Mouse (Mus musculus) liver, embryonic 14.5 days (tissue): ENCODE measurements around the gene Tmem94. TPM values are rescaled to one million over a fixed set of nuclear protein-coding genes. Genes with fewer than 3 reads are reported as not detected.

Experiments used
- ATAC-seq: fragments of 200-750 bp; cut with Nextera tagmentation; 2 replicates; pipeline ENCODE4 v1.8.0; 2017; ENCODE audit warnings: moderate number of reproducible peaks, mild to moderate bottlenecking, moderate library complexity; ENCODE audit not compliant: insufficient read depth
- DNase-seq, 3 experiments: peaks; one replicate each; pipeline ENCODE4 v3.0.0-alpha.2; 2012 to 2013; ENCODE audit warnings: low read depth in 3 of 3, low spot score in 3 of 3
- H3K27ac ChIP-seq: fragments of 300-500 bp; sonication (generic); 2 replicates; pipeline ENCODE4 v1.5.1; 2014; ENCODE audit warnings: moderate library complexity, mild to moderate bottlenecking, control low read depth, inconsistent platforms
- H3K27me3 ChIP-seq: fragments of 300-500 bp; sonication (generic); 2 replicates; pipeline ENCODE4 v1.6.1; 2014; ENCODE audit warnings: mild to moderate bottlenecking, low read length, moderate library complexity; ENCODE audit not compliant: control insufficient read depth, insufficient read depth
- H3K36me3 ChIP-seq: fragments of 300-500 bp; sonication (generic); replicated peaks from 2 replicates; pipeline ENCODE4 v1.6.1; 2014; ENCODE audit warnings: low read depth; ENCODE audit not compliant: control insufficient read depth, insufficient read depth
- H3K4me1 ChIP-seq, 2 experiments: fragments of 200-500 bp in 1 of 2; fragments of 300-500 bp in 1 of 2; sonication (generic) in 1 of 2; replicated peaks; 2 replicates each; pipeline ENCODE4 v1.6.1; 2012 to 2014; ENCODE audit warnings: antibody characterized with exemption in 1 of 2, inconsistent platforms in 1 of 2, low read length in 1 of 2; ENCODE audit not compliant: control insufficient read depth in 2 of 2, insufficient read depth in 2 of 2
- H3K4me2 ChIP-seq: fragments of 300-500 bp; sonication (generic); 2 replicates; pipeline ENCODE4 v1.6.1; 2014; ENCODE audit warnings: low read depth, mild to moderate bottlenecking, control low read depth, moderate library complexity
- H3K4me3 ChIP-seq, 2 experiments: fragments of 200-500 bp in 1 of 2; fragments of 300-500 bp in 1 of 2; sonication (generic) in 1 of 2; 2 replicates each; pipeline ENCODE4 v1.5.1; 2012 to 2014; ENCODE audit warnings: low read depth in 2 of 2, low read length in 2 of 2, mild to moderate bottlenecking in 2 of 2, control low read depth in 1 of 2, inconsistent platforms in 1 of 2, moderate library complexity in 1 of 2; ENCODE audit not compliant: insufficient read depth in 1 of 2
- H3K9ac ChIP-seq: fragments of 300-500 bp; sonication (generic); replicated peaks from 2 replicates; pipeline ENCODE4 v1.6.1; 2014; ENCODE audit warnings: mild to moderate bottlenecking, control low read depth, moderate library complexity
- H3K9me3 ChIP-seq: fragments of 300-500 bp; sonication (generic); 2 replicates; pipeline ENCODE4 v1.6.1; 2016; ENCODE audit warnings: low read length, mixed read lengths; ENCODE audit not compliant: control insufficient read depth
- CTCF ChIP-seq: IDR thresholded peaks from 2 replicates; pipeline ENCODE4 v1.5.1; 2016; ENCODE audit warnings: antibody characterized with exemption, low read depth, control low read depth
- EP300 ChIP-seq: IDR thresholded peaks from 2 replicates; pipeline ENCODE4 v1.6.1; 2016; ENCODE audit warnings: antibody characterized with exemption, low read depth
- WGBS: fragments of 180-500 bp; shearing (Covaris S2); extraction: QIAGEN DNeasy Blood & Tissue Kit; methylation state at CpG from one replicate; pipeline ENCODE4 v1.1.7; 2014; ENCODE audit not compliant: insufficient replicate concordance; 5-methylcytosine and 5-hydroxymethylcytosine counted together
- polyA plus RNA-seq, 2 experiments: library from polyadenylated mRNA; depleted of rRNA in 1 of 2; stranded (reverse) in 1 of 2; unstranded in 1 of 2; fragments of >200 nt; fragmentation: Nextera tagmentation in 1 of 2; extraction: Ambion mirVana in 1 of 2; gene quantifications; 2 replicates each; pipeline versions ENCODE4 v1.2.1 to v1.2.3; 2012 to 2014

The Tmem94 gene
- polyA plus RNA-seq, 2 experiments: 3.7 to 11.0 TPM

- Histone ChIP-seq H3K27me3 (no peaks in the 10 kb centered on the region), H3K4me3 (no peak overlapping the region), H3K4me2 (no peak overlapping the region), H3K9me3 (no peaks in the 10 kb centered on the region), H3K36me3 (no peaks in the 10 kb centered on the region), H3K27ac (no peak overlapping the region), H3K4me1 (0 out of 4 replicates have a peak, but pooled peaks cover 0 to 2% of the 10 kb centered on the region in 2 experiments), H3K9ac (no peak overlapping the region)
- TF ChIP-seq EP300: no peak
- TF ChIP-seq CTCF: no peak
- ATAC-seq (no peak), DNase-seq (no peak)
- WGBS: 67% methylated on average over 2 of the region's 2 CpGs
These were observed 42.0 kb upstream of the Tmem94 start for GRCm38 (mm10) chr11:115723231-115723630.

- Histone ChIP-seq H3K9me3 (no peaks in the 10 kb centered on the region), H3K36me3 (no peaks in the 10 kb centered on the region), H3K27me3 (no peaks in the 10 kb centered on the region), H3K4me3 (no peak overlapping the region), H3K27ac (no peak overlapping the region), H3K4me2 (no peak overlapping the region), H3K9ac (no peak overlapping the region), H3K4me1 (no peaks in the 10 kb centered on the region)
- WGBS: 68% methylated on average over 11 of the region's 11 CpGs
- no peak for DNase-seq
- no peak for ATAC-seq
- TF ChIP-seq CTCF: no peak
- TF ChIP-seq EP300: no peak
These were observed 31.1 kb upstream of the Tmem94 start for GRCm38 (mm10) chr11:115734041-115734686.

- ATAC-seq (no peak), DNase-seq (no peak)
- no peaks in the 10 kb centered on the region for H3K36me3 ChIP-seq
- H3K9ac ChIP-seq: no peak overlapping the region
- H3K4me1 ChIP-seq: no peaks in the 10 kb centered on the region
- H3K4me3 ChIP-seq: no peak overlapping the region
- no peaks in the 10 kb centered on the region for H3K9me3 ChIP-seq
- 62% methylated on average over 10 of the region's 10 CpGs for WGBS
- H3K27me3 ChIP-seq: no peaks in the 10 kb centered on the region
- no peak overlapping the region for H3K27ac ChIP-seq
- no peak for TF ChIP-seq CTCF
- no peak for TF ChIP-seq EP300
- H3K4me2 ChIP-seq: no peak overlapping the region
These were observed 27.5 kb upstream of the Tmem94 start for GRCm38 (mm10) chr11:115737608-115738208.

GRCm38 (mm10) chr11:115738275-115738885 lies 26.9 kb upstream of the Tmem94 start:
- H3K9ac ChIP-seq: no peak overlapping the region
- no peaks in the 10 kb centered on the region for H3K36me3 ChIP-seq
- no peaks in the 10 kb centered on the region for H3K9me3 ChIP-seq
- no peaks in the 10 kb centered on the region for H3K27me3 ChIP-seq
- ATAC-seq (no peak), DNase-seq (no peak)
- H3K4me2 ChIP-seq: no peak overlapping the region
- no peak for TF ChIP-seq CTCF
- TF ChIP-seq EP300: no peak
- H3K4me3 ChIP-seq: no peak overlapping the region
- H3K4me1 ChIP-seq: no peaks in the 10 kb centered on the region
- no peak overlapping the region for H3K27ac ChIP-seq
- 51% methylated on average over 13 of the region's 13 CpGs for WGBS

- Histone ChIP-seq H3K9me3 (no peaks in the 10 kb centered on the region), H3K9ac (no peak overlapping the region), H3K4me2 (no peak overlapping the region), H3K27ac (no peak overlapping the region), H3K36me3 (no peaks in the 10 kb centered on the region), H3K4me1 (no peaks in the 10 kb centered on the region), H3K27me3 (no peaks in the 10 kb centered on the region), H3K4me3 (no peak overlapping the region)
- TF ChIP-seq CTCF: no peak
- TF ChIP-seq EP300: no peak
- DNase-seq: no peak
- WGBS: 76% methylated on average over 11 of the region's 11 CpGs
- no peak for ATAC-seq
These were observed 24.2 kb upstream of the Tmem94 start for GRCm38 (mm10) chr11:115741070-115741469.
